Mouse (Mus musculus) midbrain, embryonic 13.5 days (tissue): ENCODE data around the gene Spag7. TPM values are rescaled to one million over a fixed set of nuclear protein-coding genes. Genes with fewer than 3 reads are reported as not detected.

ENCODE experiments used
- ATAC-seq: fragments of 200-750 bp; cut with Nextera tagmentation; 2 replicates; pipeline ENCODE4 v1.8.0; 2017; ENCODE audit warnings: mild to moderate bottlenecking, moderate TSS enrichment, moderate library complexity
- H3K27ac ChIP-seq: fragments of 300-500 bp; sonication (generic); 2 replicates; pipeline ENCODE4 v1.5.1; 2015; ENCODE audit warnings: inconsistent platforms, mild to moderate bottlenecking, moderate library complexity
- H3K27me3 ChIP-seq: fragments of 300-500 bp; sonication (generic); 2 replicates; pipeline ENCODE4 v1.6.1; 2015; ENCODE audit warnings: mild to moderate bottlenecking, inconsistent platforms
- H3K36me3 ChIP-seq: fragments of 300-500 bp; sonication (generic); 2 replicates; pipeline ENCODE4 v1.6.1; 2015; ENCODE audit warnings: mild to moderate bottlenecking, inconsistent platforms
- H3K4me1 ChIP-seq: fragments of 300-500 bp; sonication (generic); replicated peaks from 2 replicates; pipeline ENCODE4 v1.6.1; 2015; ENCODE audit warnings: inconsistent platforms
- H3K4me2 ChIP-seq: fragments of 300-500 bp; sonication (generic); replicated peaks from 2 replicates; pipeline ENCODE4 v1.6.1; 2015; ENCODE audit warnings: moderate library complexity, mild to moderate bottlenecking, inconsistent platforms
- H3K4me3 ChIP-seq: fragments of 300-500 bp; sonication (generic); replicated peaks from 2 replicates; pipeline ENCODE4 v1.5.1; 2015; ENCODE audit warnings: mild to moderate bottlenecking, inconsistent platforms
- H3K9ac ChIP-seq: fragments of 300-500 bp; sonication (generic); replicated peaks from 2 replicates; pipeline ENCODE4 v1.6.1; 2015; ENCODE audit warnings: mild to moderate bottlenecking, inconsistent platforms
- H3K9me3 ChIP-seq: fragments of 300-500 bp; sonication (generic); 2 replicates; pipeline ENCODE4 v1.6.1; 2016; ENCODE audit warnings: mild to moderate bottlenecking, inconsistent platforms
- WGBS: fragments of 180-500 bp; shearing (Covaris S2); methylation state at CpG from one replicate; pipeline ENCODE4 v1.1.7; 2015; 5-methylcytosine and 5-hydroxymethylcytosine counted together
- polyA plus RNA-seq: library from polyadenylated mRNA; unstranded; fragments of >200 nt; fragmentation: Nextera tagmentation; extraction: Ambion mirVana; gene quantifications from 2 replicates; pipeline ENCODE4 v1.2.1, GENCODE M21; 2015

The Spag7 gene
- polyA plus RNA-seq, 1 experiment from 2014 or later = 180 TPM

GRCm38 (mm10) chr11:70678576-70678975 lies 9.4 kb upstream of the Spag7 start:
- no peaks in the 10 kb centered on the region for H3K9me3 ChIP-seq
- 82% methylated on average over 2 of the region's 2 CpGs for WGBS
- no peak overlapping the region for H3K9ac ChIP-seq
- peaks cover 22% of the 10 kb centered on the region for H3K4me1 ChIP-seq
- no peak overlapping the region for H3K27ac ChIP-seq
- ATAC-seq = no peak
- H3K27me3 ChIP-seq = no peaks in the 10 kb centered on the region
- no peak overlapping the region for H3K4me3 ChIP-seq
- H3K36me3 ChIP-seq = peaks cover 73% of the 10 kb centered on the region
- H3K4me2 ChIP-seq = no peak overlapping the region

- Histone ChIP-seq H3K9me3 (no peaks in the 10 kb centered on the region), H3K9ac (no peak overlapping the region), H3K36me3 (peaks cover 70% of the 10 kb centered on the region), H3K4me2 (no peak overlapping the region), H3K27me3 (no peaks in the 10 kb centered on the region), H3K4me3 (no peak overlapping the region), H3K27ac (no peak overlapping the region), H3K4me1 (peaks cover 20% of the 10 kb centered on the region)
- 88% methylated on average over 9 of the region's 9 CpGs for WGBS
- no peak for ATAC-seq
Observed at GRCm38 (mm10) chr11:70678092-70678491, 8.9 kb upstream of the Spag7 start.

GRCm38 (mm10) chr11:70674501-70674900 lies 5.3 kb upstream of the Spag7 start:
- H3K36me3 ChIP-seq = peaks cover 61% of the 10 kb centered on the region
- ATAC-seq = no peak
- no peak overlapping the region for H3K27ac ChIP-seq
- no peak overlapping the region for H3K4me2 ChIP-seq
- no peaks in the 10 kb centered on the region for H3K9me3 ChIP-seq
- no peaks in the 10 kb centered on the region for H3K27me3 ChIP-seq
- H3K4me3 ChIP-seq = no peak overlapping the region
- peaks cover 20% of the 10 kb centered on the region for H3K4me1 ChIP-seq
- H3K9ac ChIP-seq = no peak overlapping the region
- WGBS = 65% methylated on average over 11 of the region's 11 CpGs

GRCm38 (mm10) chr11:70674014-70674413 lies 4.8 kb upstream of the Spag7 start:
- Histone ChIP-seq H3K36me3 (peaks cover 56% of the 10 kb centered on the region), H3K4me2 (no peak overlapping the region), H3K27ac (no peak overlapping the region), H3K9me3 (no peaks in the 10 kb centered on the region), H3K27me3 (no peaks in the 10 kb centered on the region), H3K4me1 (peaks cover 20% of the 10 kb centered on the region), H3K4me3 (no peak overlapping the region), H3K9ac (peak overlapping the region; percentile 41; the same call in 1 of the 2 replicates)
- 55% methylated on average over 6 of the region's 6 CpGs for WGBS
- no peak for ATAC-seq

GRCm38 (mm10) chr11:70671333-70672047 lies 2.3 kb upstream of the Spag7 start:
- Histone ChIP-seq H3K4me2 (peak overlapping the region; percentile 93), H3K4me1 (peaks cover 37% of the 10 kb centered on the region), H3K4me3 (peak overlapping the region; percentile 72), H3K36me3 (peaks cover 45% of the 10 kb centered on the region), H3K27ac (no peak overlapping the region), H3K27me3 (no peaks in the 10 kb centered on the region), H3K9me3 (no peaks in the 10 kb centered on the region), H3K9ac (peak overlapping the region; percentile 76)
- ATAC-seq = no peak
- WGBS = 81% methylated on average over 16 of the region's 16 CpGs

- Histone ChIP-seq H3K27ac (peak overlapping the region; percentile 98), H3K9me3 (no peaks in the 10 kb centered on the region), H3K9ac (peak overlapping the region; percentile 76), H3K4me2 (peak overlapping the region; percentile 93), H3K36me3 (peaks cover 40% of the 10 kb centered on the region), H3K27me3 (no peaks in the 10 kb centered on the region), H3K4me1 (peaks cover 37% of the 10 kb centered on the region), H3K4me3 (peak overlapping the region; percentile 72)
- no peak for ATAC-seq
- 36% methylated on average over 14 of the region's 14 CpGs for WGBS
Observed at GRCm38 (mm10) chr11:70670483-70670882, 1.3 kb upstream of the Spag7 start.

GRCm38 (mm10) chr11:70669582-70670345 lies 548 bp upstream of the Spag7 start:
- Histone ChIP-seq H3K4me3 (peak overlapping the region; percentile 72), H3K9me3 (no peaks in the 10 kb centered on the region), H3K4me2 (peak overlapping the region; percentile 93), H3K4me1 (peaks cover 37% of the 10 kb centered on the region), H3K36me3 (peaks cover 41% of the 10 kb centered on the region), H3K27ac (peak overlapping the region; percentile 98), H3K27me3 (no peaks in the 10 kb centered on the region), H3K9ac (peak overlapping the region; percentile 76)
- WGBS = under 1% methylated on average over 31 of the region's 31 CpGs
- ATAC-seq = peak; percentile 48

GRCm38 (mm10) chr11:70668335-70668770 lies 863 bp downstream of the Spag7 start:
- peaks cover 37% of the 10 kb centered on the region for H3K4me1 ChIP-seq
- peak overlapping the region; percentile 72 for H3K4me3 ChIP-seq
- H3K36me3 ChIP-seq = peaks cover 43% of the 10 kb centered on the region
- no peaks in the 10 kb centered on the region for H3K9me3 ChIP-seq
- peak; percentile 46 for ATAC-seq
- no peaks in the 10 kb centered on the region for H3K27me3 ChIP-seq
- peak overlapping the region; percentile 89 for H3K27ac ChIP-seq
- H3K4me2 ChIP-seq = peak overlapping the region; percentile 94
- H3K9ac ChIP-seq = peak overlapping the region; percentile 75
- WGBS = 2% methylated on average over 15 of the region's 15 CpGs

- Histone ChIP-seq H3K27ac (peak overlapping the region; percentile 89; the same call in 1 of the 2 replicates), H3K36me3 (peaks cover 51% of the 10 kb centered on the region), H3K9me3 (no peaks in the 10 kb centered on the region), H3K4me3 (peak overlapping the region; percentile 72), H3K27me3 (no peaks in the 10 kb centered on the region), H3K4me2 (peak overlapping the region; percentile 94), H3K9ac (peak overlapping the region; percentile 75), H3K4me1 (peaks cover 37% of the 10 kb centered on the region)
- ATAC-seq = no peak
- 78% methylated on average over 14 of the region's 14 CpGs for WGBS
Observed at GRCm38 (mm10) chr11:70667271-70668150, 1.7 kb downstream of the Spag7 start.

GRCm38 (mm10) chr11:70666687-70667086 lies 2.5 kb downstream of the Spag7 start:
- Histone ChIP-seq H3K4me1 (peaks cover 35% of the 10 kb centered on the region), H3K27ac (no peak overlapping the region), H3K4me3 (no peak overlapping the region), H3K4me2 (no peak overlapping the region), H3K27me3 (no peaks in the 10 kb centered on the region), H3K9me3 (no peaks in the 10 kb centered on the region), H3K36me3 (peaks cover 52% of the 10 kb centered on the region), H3K9ac (no peak overlapping the region)
- WGBS = 98% methylated on average over 8 of the region's 8 CpGs
- ATAC-seq = no peak

- Histone ChIP-seq H3K9me3 (no peaks in the 10 kb centered on the region), H3K36me3 (peaks cover 55% of the 10 kb centered on the region), H3K27ac (no peak overlapping the region), H3K27me3 (no peaks in the 10 kb centered on the region), H3K4me1 (peaks cover 17% of the 10 kb centered on the region), H3K4me2 (no peak overlapping the region), H3K4me3 (no peak overlapping the region), H3K9ac (no peak overlapping the region)
- ATAC-seq = no peak
- 92% methylated on average over 9 of the region's 9 CpGs for WGBS
Observed at GRCm38 (mm10) chr11:70664741-70665140, 4.5 kb downstream of the Spag7 start.
